Mouse (Mus musculus): ENCODE results near the gene Timm44. TPM values are rescaled to one million over a fixed set of nuclear protein-coding genes. Genes with fewer than 3 reads are reported as not detected.

The Timm44 gene
- total and polyA plus RNA-seq, 3 experiments, result 174 to 199 TPM; not detected in 1

DNA sequence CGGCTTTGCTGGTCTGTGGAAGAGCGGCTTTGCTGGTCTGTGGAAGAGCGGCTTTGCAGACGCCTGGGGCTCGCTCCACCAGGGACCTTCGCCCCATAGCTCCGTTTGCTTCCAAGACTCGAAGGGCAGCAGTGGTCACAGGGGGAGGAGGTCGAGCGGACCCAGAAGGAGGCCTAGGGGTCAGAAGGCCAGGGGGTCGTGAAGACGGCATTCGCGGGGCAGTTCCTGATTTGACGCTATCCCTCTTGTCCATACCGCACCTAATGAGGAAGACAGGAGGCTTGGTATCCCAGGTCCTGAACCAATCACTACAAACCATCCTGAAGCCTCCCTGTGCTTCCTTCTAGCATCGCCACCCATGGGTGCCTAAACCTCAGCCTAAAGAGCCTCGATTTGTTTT is 59.4 kb downstream of the Timm44 start:
- Histone ChIP-seq H3K9ac (ENCODE audit: control insufficient read depth, low read depth, low read length, poor library complexity, severe bottlenecking) (no peak overlapping the region), H3K27ac (ENCODE audit: control insufficient read depth, low read depth, low read length) (no peak overlapping the region), H3K4me3 (ENCODE audit: control insufficient read depth in 1 of 2, insufficient read depth in 1 of 2, low read depth in 2 of 2, low read length in 2 of 2) (no peak overlapping the region), H3K9me3 (replicated peaks; ENCODE audit: insufficient read depth, low read length) (no peaks in the 10 kb centered on the region), H3K36me3 (ENCODE audit: control insufficient read depth in 1 of 2, insufficient read depth in 2 of 2, low read length in 2 of 2) (peaks cover 0 to 2% of the 10 kb centered on the region in 2 experiments; a peak in 2 of 4 replicates), H3K27me3 (ENCODE audit: control insufficient read depth in 1 of 2, insufficient read depth in 2 of 2, low read length in 2 of 2) (no peaks in the 10 kb centered on the region), H3K4me1 (ENCODE audit: control insufficient read depth in 1 of 2, insufficient read depth in 2 of 2, low read length in 2 of 2) (peaks cover 2 to 17% of the 10 kb centered on the region in 2 experiments; a peak in 3 of 4 replicates), H3K79me2 (ENCODE audit: control insufficient read depth, insufficient read depth, low read length, poor library complexity) (no peaks in the 10 kb centered on the region)
- DNase-seq (ENCODE audit: low read depth, low spot score), result no peak
- TF ChIP-seq CTCF (IDR thresholded peaks at IDR 0.05 in 2 of 3, conservative IDR thresholded peaks at IDR 0.05 in 1 of 3; ENCODE audit: control insufficient read depth in 1 of 3, insufficient read depth in 1 of 3, low read depth in 2 of 3, low read length in 3 of 3, poor library complexity in 1 of 3, severe bottlenecking in 1 of 3) (no peak), MYC (IDR thresholded peaks at IDR 0.05; ENCODE audit: low read depth, low read length) (no peak), USF2 (IDR thresholded peaks at IDR 0.05; ENCODE audit: borderline replicate concordance in 1 of 2, insufficient read depth in 1 of 2, low read depth in 1 of 2, low read length in 2 of 2) (no peak), RAD21 (IDR thresholded peaks at IDR 0.05; ENCODE audit: low read depth, low read length) (no peak), USF1 (IDR thresholded peaks at IDR 0.05; ENCODE audit: low read depth, low read length) (no peak), MEF2A (IDR thresholded peaks at IDR 0.05; ENCODE audit: extremely low read depth, insufficient replicate concordance, low read depth, low read length, poor library complexity, severe bottlenecking) (no peak), HCFC1 (IDR thresholded peaks at IDR 0.05; ENCODE audit: low read depth, low read length) (no peak), MAZ (IDR thresholded peaks at IDR 0.05; ENCODE audit: low read depth, low read length) (no peak), BHLHE40 (IDR thresholded peaks at IDR 0.05; ENCODE audit: borderline replicate concordance, low read depth, low read length) (no peak), SIN3A (IDR thresholded peaks at IDR 0.05; ENCODE audit: low read length) (no peak), GATA1 (IDR thresholded peaks at IDR 0.05; ENCODE audit: low read depth, low read length) (no peak), NELFE (IDR thresholded peaks at IDR 0.05; ENCODE audit: low read depth, low read length) (no peak)

DNA sequence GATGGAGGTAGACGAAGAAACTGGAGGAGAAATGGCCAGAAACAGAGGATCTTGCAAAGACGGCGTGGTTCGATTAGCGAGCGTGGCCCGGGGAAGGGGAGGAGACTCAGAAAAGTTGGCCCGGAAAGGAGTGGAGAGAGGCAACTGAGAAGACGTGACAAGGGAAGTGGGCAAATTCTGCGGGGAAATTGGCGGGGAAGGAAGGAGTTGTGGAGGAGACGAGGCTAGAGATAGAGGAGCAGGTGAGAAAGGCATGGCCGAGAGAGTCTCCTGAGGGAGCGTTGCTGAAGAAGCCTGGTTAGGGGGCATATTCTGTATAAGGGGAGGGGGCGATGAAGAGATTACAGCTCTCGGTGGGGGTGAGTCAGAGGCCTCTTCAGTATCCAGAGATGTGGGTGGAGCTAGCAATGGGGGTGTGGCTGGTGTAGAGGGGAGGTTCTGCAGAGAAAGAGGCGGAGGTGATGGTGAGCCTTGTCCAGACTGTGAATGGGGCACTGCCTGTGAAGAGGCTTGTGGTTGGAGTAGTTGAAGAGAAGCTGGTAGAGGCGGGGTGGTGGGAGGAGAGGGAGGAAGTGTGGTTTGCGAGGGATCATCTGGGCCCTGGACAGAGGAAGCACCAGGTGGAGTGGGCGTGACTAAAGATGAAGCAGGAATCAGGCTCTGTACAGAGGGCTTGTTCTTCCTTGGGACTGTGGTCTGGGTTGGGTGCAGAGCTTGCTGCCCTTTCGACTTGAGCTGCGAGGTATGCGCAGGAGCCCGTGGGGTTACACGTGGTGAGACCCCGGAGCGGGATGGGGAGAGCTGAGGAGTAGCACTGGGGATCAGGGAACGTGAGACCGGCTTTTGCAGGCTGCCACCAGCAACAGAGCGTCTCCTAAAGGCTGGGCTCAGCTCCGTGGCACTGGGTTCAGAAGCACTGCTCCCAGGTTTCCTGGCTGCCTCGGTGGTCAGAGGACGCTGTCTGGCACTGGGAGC is 61.4 kb downstream of the Timm44 start:
- Histone ChIP-seq H3K9me3 (replicated peaks; ENCODE audit: insufficient read depth, low read length) (no peaks in the 10 kb centered on the region), H3K79me2 (ENCODE audit: control insufficient read depth, insufficient read depth, low read length, poor library complexity) (no peaks in the 10 kb centered on the region), H3K9ac (ENCODE audit: control insufficient read depth, low read depth, low read length, poor library complexity, severe bottlenecking) (peak overlapping the region; percentile 64), H3K27me3 (ENCODE audit: control insufficient read depth in 1 of 2, insufficient read depth in 2 of 2, low read length in 2 of 2) (no peaks in the 10 kb centered on the region), H3K27ac (ENCODE audit: control insufficient read depth, low read depth, low read length) (peak overlapping the region; percentile 51), H3K4me3 (ENCODE audit: control insufficient read depth in 1 of 2, insufficient read depth in 1 of 2, low read depth in 2 of 2, low read length in 2 of 2) (peak overlapping the region; percentile 60 to 88), H3K4me1 (ENCODE audit: control insufficient read depth in 1 of 2, insufficient read depth in 2 of 2, low read length in 2 of 2) (peaks cover 2 to 15% of the 10 kb centered on the region in 2 experiments; a peak in 3 of 4 replicates), H3K36me3 (ENCODE audit: control insufficient read depth in 1 of 2, insufficient read depth in 2 of 2, low read length in 2 of 2) (peaks cover 0 to 2% of the 10 kb centered on the region in 2 experiments; a peak in 2 of 4 replicates)
- peak; percentile 94 for DNase-seq (ENCODE audit: low read depth, low spot score)
- TF ChIP-seq NELFE (IDR thresholded peaks at IDR 0.05; ENCODE audit: low read depth, low read length) (peak; percentile 37; the same call in 1 of the 2 replicates), TCF12 (IDR thresholded peaks at IDR 0.05; ENCODE audit: low read depth, low read length) (no peak), MAX (IDR thresholded peaks at IDR 0.05; ENCODE audit: low read length) (peak; percentile 35; the same call in 1 of the 2 replicates), USF1 (IDR thresholded peaks at IDR 0.05; ENCODE audit: low read depth, low read length) (no peak), E2F4 (IDR thresholded peaks at IDR 0.05; ENCODE audit: borderline replicate concordance, low read depth, low read length) (no peak), RCOR1 (IDR thresholded peaks at IDR 0.05; ENCODE audit: low read depth, low read length) (no peak), SMC3 (IDR thresholded peaks at IDR 0.05; ENCODE audit: low read depth, low read length) (no peak), POLR2AphosphoS2 (IDR thresholded peaks at IDR 0.05; ENCODE audit: low read length) (no peak), POLR2A (IDR thresholded peaks at IDR 0.05; ENCODE audit: control insufficient read depth in 1 of 2, insufficient read depth in 1 of 2, low read depth in 1 of 2, low read length in 2 of 2, poor library complexity in 1 of 2) (0 out of 4 replicates have a peak, but pooled peaks of 1 of the 2 experiments have one; percentile 39), EP300 (IDR thresholded peaks at IDR 0.05; ENCODE audit: low read depth in 1 of 2, low read length in 2 of 2) (no peak), HCFC1 (IDR thresholded peaks at IDR 0.05; ENCODE audit: low read depth, low read length) (0 out of 2 replicates have a peak, but pooled peaks have one; percentile 5), POLR2AphosphoS5 (IDR thresholded peaks at IDR 0.05; ENCODE audit: borderline replicate concordance, low read depth, low read length) (no peak), ETS1 (IDR thresholded peaks at IDR 0.05; ENCODE audit: low read depth, low read length) (peak; percentile 43; the same call in 1 of the 2 replicates), SIN3A (IDR thresholded peaks at IDR 0.05; ENCODE audit: low read length) (peak; percentile 60), JUND (IDR thresholded peaks at IDR 0.05; ENCODE audit: low read depth, low read length) (no peak), CTCF (IDR thresholded peaks at IDR 0.05 in 2 of 3, conservative IDR thresholded peaks at IDR 0.05 in 1 of 3; ENCODE audit: control insufficient read depth in 1 of 3, insufficient read depth in 1 of 3, low read depth in 2 of 3, low read length in 3 of 3, poor library complexity in 1 of 3, severe bottlenecking in 1 of 3) (no peak), MAZ (IDR thresholded peaks at IDR 0.05; ENCODE audit: low read depth, low read length) (peak; percentile 63; the same call in 1 of the 2 replicates), ZKSCAN1 (IDR thresholded peaks at IDR 0.05; ENCODE audit: low read depth, low read length) (no peak), TBP (IDR thresholded peaks at IDR 0.05; ENCODE audit: low read depth, low read length) (peak; percentile 11; the same call in 1 of the 2 replicates), UBTF (IDR thresholded peaks at IDR 0.05; ENCODE audit: borderline replicate concordance, insufficient read depth, low read depth, low read length) (no peak)
